8 mouse cellular contexts compared by ENCODE assay signal in the genomic region with DNA sequence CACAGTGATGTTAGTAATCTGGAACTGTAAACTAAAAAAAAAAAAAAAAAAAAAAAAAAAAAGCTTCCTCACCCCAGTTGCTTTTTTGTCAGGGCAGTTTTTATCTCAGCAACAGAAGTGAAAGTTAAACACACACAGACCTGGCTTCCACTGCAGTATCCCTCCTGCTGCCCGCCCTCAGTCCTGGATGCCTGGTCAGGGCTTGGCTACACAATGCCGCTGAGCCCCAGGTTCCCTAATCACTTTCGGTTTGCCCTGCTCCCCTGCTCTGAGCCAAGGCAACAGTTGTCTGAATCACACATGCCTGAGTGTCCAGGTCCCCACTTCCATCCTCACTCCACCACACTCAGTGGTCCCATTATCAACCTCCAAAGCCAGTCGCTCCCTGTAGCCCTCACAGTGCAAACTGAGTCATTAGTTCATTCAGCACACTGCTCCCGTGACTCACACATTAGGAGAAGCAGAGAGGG. TPM values are rescaled to one million over a fixed set of nuclear protein-coding genes. Genes with fewer than 3 reads are reported as not detected.
DNase-seq lines count a peak whose midpoint lies in the region; ATAC-seq lines count a peak whose summit lies in the region.

No protein-coding gene starts in this region.

- H3K9ac ChIP-seq in embryonic facial prominence, embryonic 12.5 days = no peak overlapping the region

- no peaks in the 10 kb centered on the region for H3K9me3 ChIP-seq in embryonic facial prominence, embryonic 12.5 days
- no peaks in the 10 kb centered on the region for H3K9me3 ChIP-seq in limb, embryonic 10.5 days (replicated peaks)

- no peak overlapping the region for H3K4me3 ChIP-seq in embryonic facial prominence, embryonic 12.5 days
- no peak overlapping the region; the same call in 1 of the 2 replicates for H3K4me3 ChIP-seq in limb, embryonic 10.5 days

- no peaks in the 10 kb centered on the region for H3K27me3 ChIP-seq in embryonic facial prominence, embryonic 12.5 days
- no peaks in the 10 kb centered on the region for H3K27me3 ChIP-seq in limb, embryonic 10.5 days (ENCODE audit: low read depth, poor library complexity, severe bottlenecking)

- peaks cover 16% of the 10 kb centered on the region for H3K4me1 ChIP-seq in embryonic facial prominence, embryonic 12.5 days
- H3K4me1 ChIP-seq in limb, embryonic 10.5 days = peaks cover 33% of the 10 kb centered on the region

- 27% methylated on average over 5 of the region's 5 CpGs for WGBS in embryonic facial prominence, embryonic 12.5 days
- WGBS in limb, embryonic 10.5 days = 40% methylated on average over 5 of the region's 5 CpGs

- H3K4me2 ChIP-seq in embryonic facial prominence, embryonic 12.5 days (replicated peaks) = peak overlapping the region; percentile 24

- peak; percentile 60 for DNase-seq in Muller cell, postnatal 12 days (ENCODE audit: inconsistent ontology term)
- DNase-seq in limb, embryonic 10.5 days (ENCODE audit: low spot score) = peak; percentile 54
- DNase-seq in lung, postnatal 4 days = peak; percentile 24 to 45
- no peak for DNase-seq in testis, postnatal 14 days (ENCODE audit: low spot score)
- no peak for DNase-seq in frontal cortex, postnatal 25 days (ENCODE audit: low spot score in 2 of 2)
- no peak for DNase-seq in left cerebral cortex, postnatal 14 days (ENCODE audit: low spot score in 2 of 2)
- DNase-seq in layer of hippocampus, adult 18-20 months (ENCODE audit: low spot score in 2 of 2) = no peak

- intact Hi-C loops in left cerebral cortex, postnatal 14 days (cut with DNase I) = no loop called here

- ATAC-seq in embryonic facial prominence, embryonic 12.5 days (ENCODE audit: insufficient number of reproducible peaks, insufficient read depth, low FRiP score, low TSS enrichment) = no peak; the same call in 1 of the 2 replicates

- H3K36me3 ChIP-seq in embryonic facial prominence, embryonic 12.5 days = no peaks in the 10 kb centered on the region
- H3K36me3 ChIP-seq in limb, embryonic 10.5 days = no peaks in the 10 kb centered on the region

- H3K27ac ChIP-seq in embryonic facial prominence, embryonic 12.5 days = peak overlapping the region; percentile 70
- peak overlapping the region; percentile 82 for H3K27ac ChIP-seq in limb, embryonic 10.5 days

RNA-seq across cellular contexts. Expression of a gene that starts 27.4 kb away (rescaled TPM):
- polyA plus RNA-seq in embryonic facial prominence, embryonic 12.5 days (2016; fragmentation: Nextera tagmentation; extraction: Ambion mirVana) = 67.6 and 72.3 TPM in 2 replicates
- 110 and 119 TPM in 2 replicates for polyA plus RNA-seq in limb, embryonic 10.5 days (2016; fragmentation: Nextera tagmentation; extraction: Ambion mirVana)
- total RNA-seq in left cerebral cortex, postnatal 14 days (2021) = 10 to 100 TPM; 53.0 to 59.9 TPM
- total RNA-seq in layer of hippocampus, adult 18-20 months (2021) = 10 to 100 TPM; 75.1 to 83.8 TPM

Comparison
In these comparisons a context has a peak if more than half of its experiments do, and no peak if none do; other contexts are left out.
1. DNase-seq: peak in Muller cell, postnatal 12 days (single experiment), limb, embryonic 10.5 days (single experiment) and lung, postnatal 4 days (2 of 2); none in testis, postnatal 14 days (single experiment), frontal cortex, postnatal 25 days (0 of 2), left cerebral cortex, postnatal 14 days (0 of 2) and layer of hippocampus, adult 18-20 months (0 of 2).